Mouse (Mus musculus) lung, postnatal 36 days (tissue): Measurements from ENCODE around the gene Mgll.

Experiments
- DNase-seq: peaks from one replicate; pipeline ENCODE4 v3.0.0; 2022; ENCODE audit warnings: mixed read lengths

The Mgll gene

GRCm38 (mm10) chr6:88724313-88725195 is at the start of gene Mgll:
Gene Mgll (plus strand): TSS chr6:88724412.
- DNase-seq: peak; percentile 66

GRCm38 (mm10) chr6:88675815-88676214 is 48.4 kb upstream of the Mgll start:
- DNase-seq: no peak

GRCm38 (mm10) chr6:88676753-88677736 is 47.2 kb upstream of the Mgll start:
- DNase-seq: no peak

GRCm38 (mm10) chr6:88677738-88678137 is 46.5 kb upstream of the Mgll start:
- DNase-seq: no peak

GRCm38 (mm10) chr6:88681026-88681425 is 43.2 kb upstream of the Mgll start:
- no peak for DNase-seq

- no peak for DNase-seq
Measured at GRCm38 (mm10) chr6:88683380-88684053, 40.7 kb upstream of the Mgll start.

- no peak for DNase-seq
Measured at GRCm38 (mm10) chr6:88688171-88688570, 36.0 kb upstream of the Mgll start.

GRCm38 (mm10) chr6:88688712-88689111 is 35.5 kb upstream of the Mgll start:
- DNase-seq: no peak

- no peak for DNase-seq
Measured at GRCm38 (mm10) chr6:88690211-88690610, 34.0 kb upstream of the Mgll start.

- no peak for DNase-seq
Measured at GRCm38 (mm10) chr6:88691361-88691760, 32.9 kb upstream of the Mgll start.

GRCm38 (mm10) chr6:88702887-88703286 is 21.3 kb upstream of the Mgll start:
- no peak for DNase-seq

GRCm38 (mm10) chr6:88703731-88704130 is 20.5 kb upstream of the Mgll start:
- no peak for DNase-seq

GRCm38 (mm10) chr6:88708401-88709278 is 15.6 kb upstream of the Mgll start:
- DNase-seq: no peak

- DNase-seq: no peak
Measured at GRCm38 (mm10) chr6:88709279-88709575, 15.0 kb upstream of the Mgll start.

GRCm38 (mm10) chr6:88711313-88711712 is 12.9 kb upstream of the Mgll start:
- no peak for DNase-seq

GRCm38 (mm10) chr6:88712083-88712482 is 12.1 kb upstream of the Mgll start:
- DNase-seq: no peak

GRCm38 (mm10) chr6:88713320-88713719 is 10.9 kb upstream of the Mgll start:
- no peak for DNase-seq

- DNase-seq: no peak
Measured at GRCm38 (mm10) chr6:88714200-88714674, 10.0 kb upstream of the Mgll start.

GRCm38 (mm10) chr6:88715378-88715781 is 8.8 kb upstream of the Mgll start:
- DNase-seq: no peak

GRCm38 (mm10) chr6:88715966-88716365 is 8.2 kb upstream of the Mgll start:
- no peak for DNase-seq

GRCm38 (mm10) chr6:88717143-88718032 is 6.8 kb upstream of the Mgll start:
- no peak for DNase-seq
